Comparison of ENCODE assay signal across 10 mouse cellular contexts in genomic region chr5:36024003-36024685, GRCm38 (mm10).
"Had no signal": no experiment of that assay in that cellular context is flagged by ENCODE, and none has a peak within 500 bp of the region (broad histone marks: within the 10 kb centered on the region; RNA-seq: fewer than 3 reads in every experiment).

No protein-coding gene starts in this region.

- H3K9ac ChIP-seq: kidney, embryonic 15.5 days; limb, embryonic 13.5 days; liver, embryonic 14.5 days; neural tube, embryonic 13.5 days had no signal

- DNase-seq: kidney, adult 18-20 months; kidney, postnatal 14 days; lung, adult 18-20 months; right cerebral cortex, postnatal 14 days; thymus, postnatal 36 days had no signal

- H3K9me3 ChIP-seq: kidney, embryonic 15.5 days; limb, embryonic 13.5 days; neural tube, embryonic 13.5 days had no signal

- ATAC-seq: midbrain, embryonic 16.5 days had no signal

- H3K4me2 ChIP-seq: kidney, embryonic 15.5 days; limb, embryonic 13.5 days; neural tube, embryonic 13.5 days had no signal

- H3K27ac ChIP-seq: kidney, embryonic 15.5 days; limb, embryonic 13.5 days; liver, embryonic 14.5 days; neural tube, embryonic 13.5 days had no signal

- H3K27me3 ChIP-seq: kidney, embryonic 15.5 days; limb, embryonic 13.5 days; neural tube, embryonic 13.5 days had no signal

- H3K36me3 ChIP-seq: kidney, embryonic 15.5 days had no signal

- H3K4me1 ChIP-seq: kidney, embryonic 15.5 days had no signal

- H3K4me3 ChIP-seq: kidney, embryonic 15.5 days; limb, embryonic 13.5 days; neural tube, embryonic 13.5 days had no signal
